Mouse (Mus musculus) layer of hippocampus, adult 11-12 months (tissue): ENCODE data around the gene Mrpl22.
"Not testable (repeated sequence)": the region's sequence is repeated elsewhere in the genome, so short reads cannot be mapped to it uniquely, and the experiment has no call there.

ENCODE experiments used
- DNase-seq: peaks from one replicate; pipeline ENCODE4 v3.0.0; 2022; ENCODE audit warnings: low spot score

The Mrpl22 gene

GRCm38 (mm10) chr11:58171459-58172091 is at the start of gene Mrpl22:
TSS of gene Mrpl22 (plus strand) at chr11:58171661.
- peak; percentile 95 for DNase-seq

GRCm38 (mm10) chr11:58123711-58124110 is 47.8 kb upstream of the Mrpl22 start:
- DNase-seq: no peak

- no peak for DNase-seq
Observed at GRCm38 (mm10) chr11:58125021-58125420, 46.4 kb upstream of the Mrpl22 start.

- peak; percentile 53 for DNase-seq
Observed at GRCm38 (mm10) chr11:58126397-58127160, 44.9 kb upstream of the Mrpl22 start.

- no peak for DNase-seq
Observed at GRCm38 (mm10) chr11:58127544-58127943, 43.9 kb upstream of the Mrpl22 start.

GRCm38 (mm10) chr11:58129302-58129843 is 42.1 kb upstream of the Mrpl22 start:
- no peak for DNase-seq

- no peak for DNase-seq
Observed at GRCm38 (mm10) chr11:58132026-58132425, 39.4 kb upstream of the Mrpl22 start.

- no peak for DNase-seq
Observed at GRCm38 (mm10) chr11:58134869-58135268, 36.6 kb upstream of the Mrpl22 start.

- no peak for DNase-seq
Observed at GRCm38 (mm10) chr11:58135296-58135695, 36.2 kb upstream of the Mrpl22 start.

GRCm38 (mm10) chr11:58136677-58137076 is 34.8 kb upstream of the Mrpl22 start:
- DNase-seq: no peak

GRCm38 (mm10) chr11:58138821-58139220 is 32.6 kb upstream of the Mrpl22 start:
- no peak for DNase-seq

GRCm38 (mm10) chr11:58139466-58139865 is 32.0 kb upstream of the Mrpl22 start:
- no peak for DNase-seq

GRCm38 (mm10) chr11:58143704-58144426 is 27.6 kb upstream of the Mrpl22 start:
- peak; percentile 51 for DNase-seq

GRCm38 (mm10) chr11:58146241-58146640 is 25.2 kb upstream of the Mrpl22 start:
- DNase-seq: no peak

GRCm38 (mm10) chr11:58155458-58155857 is 16.0 kb upstream of the Mrpl22 start:
- no peak for DNase-seq

GRCm38 (mm10) chr11:58156871-58157270 is 14.6 kb upstream of the Mrpl22 start:
- DNase-seq: no peak

GRCm38 (mm10) chr11:58165072-58165471 is 6.4 kb upstream of the Mrpl22 start:
- DNase-seq: no peak

- DNase-seq: no peak
Observed at GRCm38 (mm10) chr11:58167822-58168166, 3.7 kb upstream of the Mrpl22 start.

GRCm38 (mm10) chr11:58168167-58168915 is 3.1 kb upstream of the Mrpl22 start, which contains the start of gene Gemin5:
TSS of gene Gemin5 (minus strand) at chr11:58168539.
- peak; percentile 86 for DNase-seq

GRCm38 (mm10) chr11:58169666-58170065 is 1.8 kb upstream of the Mrpl22 start:
- DNase-seq: no peak

GRCm38 (mm10) chr11:58179563-58179962 is 8.1 kb downstream of the Mrpl22 start:
- DNase-seq: peak; percentile 94

GRCm38 (mm10) chr11:58179986-58180385 is 8.5 kb downstream of the Mrpl22 start:
- not testable (repeated sequence) for DNase-seq
